Mouse (Mus musculus) heart, embryonic 13.5 days (tissue): ENCODE results near the gene Nexn. TPM values are rescaled to one million over a fixed set of nuclear protein-coding genes. Genes with fewer than 3 reads are reported as not detected.
"Not testable (repeated sequence)": the region's sequence is repeated elsewhere in the genome, so short reads cannot be mapped to it uniquely, and the experiment has no call there.

Experiments
- ATAC-seq: fragments of 200-750 bp; cut with Nextera tagmentation; 2 replicates; pipeline ENCODE4 v1.8.0; 2017; ENCODE audit warnings: moderate TSS enrichment; ENCODE audit not compliant: insufficient number of reproducible peaks, low FRiP score, low TSS enrichment; ENCODE audit errors: extremely low read depth
- H3K27ac ChIP-seq: fragments of 300-500 bp; sonication (generic); replicated peaks from 2 replicates; pipeline ENCODE4 v1.5.1; 2015; ENCODE audit warnings: moderate library complexity, mild to moderate bottlenecking, inconsistent platforms
- H3K27me3 ChIP-seq: fragments of 300-500 bp; sonication (generic); replicated peaks from 2 replicates; pipeline ENCODE4 v1.6.1; 2015; ENCODE audit warnings: mild to moderate bottlenecking, inconsistent platforms
- H3K36me3 ChIP-seq: fragments of 300-500 bp; sonication (generic); 2 replicates; pipeline ENCODE4 v1.6.1; 2015; ENCODE audit warnings: mild to moderate bottlenecking, inconsistent platforms
- H3K4me1 ChIP-seq: fragments of 300-500 bp; sonication (generic); 2 replicates; pipeline ENCODE4 v1.6.1; 2015; ENCODE audit warnings: inconsistent platforms
- H3K4me2 ChIP-seq: fragments of 300-500 bp; sonication (generic); 2 replicates; pipeline ENCODE4 v1.6.1; 2015; ENCODE audit warnings: inconsistent platforms, mild to moderate bottlenecking, moderate library complexity
- H3K4me3 ChIP-seq: fragments of 300-500 bp; sonication (generic); 2 replicates; pipeline ENCODE4 v1.5.1; 2015; ENCODE audit warnings: moderate library complexity, mild to moderate bottlenecking, inconsistent platforms
- H3K9ac ChIP-seq: fragments of 300-500 bp; sonication (generic); 2 replicates; pipeline ENCODE4 v1.6.1; 2015; ENCODE audit warnings: inconsistent platforms, mild to moderate bottlenecking, moderate library complexity
- H3K9me3 ChIP-seq: fragments of 300-500 bp; sonication (generic); 2 replicates; pipeline ENCODE4 v1.6.1; 2016; ENCODE audit warnings: inconsistent platforms
- WGBS: fragments of 180-500 bp; shearing (Covaris S2); methylation state at CpG from one replicate; pipeline ENCODE4 v1.1.7; 2015; ENCODE audit warnings: mixed read lengths; 5-methylcytosine and 5-hydroxymethylcytosine counted together
- polyA plus RNA-seq: library from polyadenylated mRNA; unstranded; fragments of >200 nt; fragmentation: Nextera tagmentation; extraction: Ambion mirVana; gene quantifications from 2 replicates; pipeline ENCODE4 v1.2.1, GENCODE M21; 2015

The Nexn gene
- polyA plus RNA-seq, 1 experiment from 2014 or later, result 192 TPM

DNA sequence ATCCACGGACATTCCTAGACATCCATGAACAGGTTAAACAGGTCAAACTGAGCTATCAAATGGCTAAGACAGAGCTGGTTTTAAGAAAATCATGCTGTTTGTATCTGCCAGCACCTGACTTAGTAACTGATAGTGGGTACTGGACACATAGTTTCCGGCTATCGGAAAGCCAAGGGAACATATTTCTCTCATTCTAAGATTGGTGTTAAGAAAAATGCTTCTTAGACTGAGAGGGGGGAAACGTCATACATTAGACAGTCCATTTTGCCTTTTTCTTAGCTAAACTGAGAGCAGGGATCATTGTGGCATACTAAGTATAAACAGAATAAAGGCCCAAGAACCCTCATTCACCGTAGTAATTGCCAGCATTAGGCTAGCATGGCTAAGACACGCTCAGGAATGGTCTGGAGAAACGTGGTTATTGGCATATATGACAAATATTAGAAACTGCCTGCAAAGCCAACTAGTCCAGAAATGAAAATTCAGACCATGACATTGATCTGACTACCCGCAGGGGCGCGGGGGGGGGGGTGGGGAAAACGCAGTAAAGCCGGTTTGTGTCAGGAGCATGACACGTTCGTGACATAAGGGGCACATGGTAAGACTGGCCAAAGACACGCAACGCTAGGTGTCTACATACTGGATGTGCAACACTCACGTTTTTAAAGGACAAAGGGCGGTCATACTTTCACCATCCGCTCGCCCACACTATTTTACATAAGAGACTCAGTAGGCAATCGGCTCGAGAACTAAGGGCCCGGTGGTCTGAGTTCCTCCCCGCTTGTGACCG is 56.8 kb downstream of the Nexn start:
- no peaks in the 10 kb centered on the region for H3K27me3 ChIP-seq
- H3K36me3 ChIP-seq, result peaks cover 15% of the 10 kb centered on the region
- peaks cover 31% of the 10 kb centered on the region for H3K4me1 ChIP-seq
- H3K27ac ChIP-seq, result peak overlapping the region; percentile 100
- peak overlapping the region; percentile 94 for H3K4me3 ChIP-seq
- peak; percentile 3; the same call in 1 of the 2 replicates for ATAC-seq
- H3K4me2 ChIP-seq, result peak overlapping the region; percentile 93
- H3K9me3 ChIP-seq, result no peaks in the 10 kb centered on the region
- peak overlapping the region; percentile 100 for H3K9ac ChIP-seq
- 4% methylated on average over 25 of the region's 25 CpGs for WGBS

GRCm38 (mm10) chr3:152208096-152208885 is 57.9 kb downstream of the Nexn start:
- H3K27me3 ChIP-seq, result no peaks in the 10 kb centered on the region
- 84% methylated on average over 7 of the region's 7 CpGs for WGBS
- H3K36me3 ChIP-seq, result peaks cover 15% of the 10 kb centered on the region
- H3K4me3 ChIP-seq, result peak overlapping the region; percentile 94
- peaks cover 34% of the 10 kb centered on the region for H3K4me1 ChIP-seq
- no peaks in the 10 kb centered on the region for H3K9me3 ChIP-seq
- peak overlapping the region; percentile 93 for H3K4me2 ChIP-seq
- ATAC-seq, result no peak
- no peak overlapping the region for H3K27ac ChIP-seq
- peak overlapping the region; percentile 56 for H3K9ac ChIP-seq

DNA sequence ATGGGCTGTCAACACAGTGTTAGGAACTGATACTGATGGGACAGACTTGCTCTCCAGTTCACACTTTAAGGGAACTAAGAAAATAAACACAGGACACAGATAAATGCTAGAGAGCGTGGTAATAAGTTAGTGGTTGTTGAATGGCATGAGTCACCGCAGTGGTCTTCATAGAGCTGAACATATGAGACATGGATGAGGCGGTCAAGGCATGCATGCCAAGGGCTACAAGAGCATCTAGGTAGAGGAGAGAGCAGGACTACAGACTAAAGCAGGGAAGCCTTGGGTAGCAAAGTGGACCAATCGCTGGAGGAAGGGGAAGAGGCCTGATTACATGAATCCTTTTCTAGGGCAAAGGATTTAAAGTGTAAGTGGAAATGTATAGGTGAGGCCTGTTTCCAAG is 59.0 kb downstream of the Nexn start:
- Histone ChIP-seq H3K9ac (no peak overlapping the region), H3K27me3 (no peaks in the 10 kb centered on the region), H3K27ac (no peak overlapping the region), H3K9me3 (no peaks in the 10 kb centered on the region), H3K4me2 (no peak overlapping the region), H3K4me1 (peaks cover 23% of the 10 kb centered on the region), H3K36me3 (peaks cover 8% of the 10 kb centered on the region; the same call in 1 of the 2 replicates), H3K4me3 (no peak overlapping the region)
- 88% methylated on average over 4 of the region's 4 CpGs for WGBS
- no peak for ATAC-seq

GRCm38 (mm10) chr3:152204577-152204976 is 61.6 kb downstream of the Nexn start:
- ATAC-seq, result no peak
- no peak overlapping the region for H3K9ac ChIP-seq
- 66% methylated on average over 3 of the region's 3 CpGs for WGBS

DNA sequence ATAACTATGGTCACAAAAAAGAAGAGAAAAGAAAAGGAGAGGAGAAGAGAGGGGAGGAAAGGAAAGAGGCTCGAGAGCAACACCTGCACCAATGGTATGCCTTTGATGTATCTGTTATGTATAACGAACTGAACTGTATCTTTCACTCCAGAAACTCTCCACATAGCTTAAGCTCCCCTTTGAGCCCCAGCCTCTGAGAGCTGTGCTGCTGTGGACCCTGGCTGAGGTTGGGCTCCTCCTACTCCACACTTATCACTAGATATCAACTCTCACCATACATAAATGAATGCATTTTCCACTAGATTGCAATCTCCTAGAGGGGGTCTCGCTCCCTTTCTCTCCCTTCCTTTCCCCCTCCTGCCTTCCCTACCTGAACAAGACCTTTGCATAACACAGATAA is 62.2 kb downstream of the Nexn start:
- Histone ChIP-seq H3K9me3 (no peaks in the 10 kb centered on the region), H3K36me3 (peaks cover 8% of the 10 kb centered on the region; the same call in 1 of the 2 replicates), H3K27me3 (no peaks in the 10 kb centered on the region), H3K4me2 (no peak overlapping the region), H3K4me3 (no peak overlapping the region), H3K27ac (no peak overlapping the region), H3K9ac (no peak overlapping the region), H3K4me1 (peaks cover 15% of the 10 kb centered on the region)
- WGBS, result 58% methylated on average over 3 of the region's 3 CpGs
- no peak for ATAC-seq

More at GRCm38 (mm10) chr3:152204577-152204976, 61.6 kb downstream of the Nexn start:
- H3K4me3 ChIP-seq, result no peak overlapping the region
- no peak overlapping the region for H3K27ac ChIP-seq
- no peaks in the 10 kb centered on the region for H3K9me3 ChIP-seq
- peaks cover 17% of the 10 kb centered on the region for H3K4me1 ChIP-seq
- H3K27me3 ChIP-seq, result no peaks in the 10 kb centered on the region
- H3K36me3 ChIP-seq, result peaks cover 8% of the 10 kb centered on the region; the same call in 1 of the 2 replicates
- no peak overlapping the region for H3K4me2 ChIP-seq

DNA sequence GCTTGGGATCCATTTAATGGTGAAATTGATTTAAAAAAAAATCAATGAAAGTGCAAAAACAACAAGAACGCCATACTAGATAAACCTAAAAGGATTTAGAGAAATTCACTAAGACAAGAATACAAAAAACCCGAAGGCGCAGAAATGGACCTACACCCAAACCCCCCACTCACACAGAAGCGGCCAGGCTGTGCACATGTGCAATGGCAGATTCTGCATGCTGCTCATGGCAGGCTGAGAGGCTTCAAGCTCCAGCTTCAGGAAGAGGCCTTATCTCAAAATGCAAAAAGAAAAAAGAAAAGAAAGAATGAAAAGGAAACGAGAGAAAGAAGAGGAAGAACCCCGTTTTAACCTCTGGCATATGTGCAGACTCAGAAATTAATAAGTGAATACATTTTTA is 62.7 kb downstream of the Nexn start:
- Histone ChIP-seq H3K27me3 (no peaks in the 10 kb centered on the region), H3K9ac (no peak overlapping the region), H3K4me1 (peaks cover 11% of the 10 kb centered on the region), H3K9me3 (no peaks in the 10 kb centered on the region), H3K27ac (no peak overlapping the region), H3K36me3 (peaks cover 8% of the 10 kb centered on the region; the same call in 1 of the 2 replicates), H3K4me3 (no peak overlapping the region), H3K4me2 (no peak overlapping the region)
- WGBS, result 76% methylated on average over 6 of the region's 6 CpGs
- ATAC-seq, result no peak

- H3K4me3 ChIP-seq, result no peak overlapping the region
- no peak for ATAC-seq
- peaks cover 8% of the 10 kb centered on the region; the same call in 1 of the 2 replicates for H3K36me3 ChIP-seq
- no peak overlapping the region for H3K9ac ChIP-seq
- H3K4me2 ChIP-seq, result no peak overlapping the region
- H3K4me1 ChIP-seq, result peaks cover 6% of the 10 kb centered on the region
- no peaks in the 10 kb centered on the region for H3K9me3 ChIP-seq
- H3K27me3 ChIP-seq, result no peaks in the 10 kb centered on the region
- no peak overlapping the region for H3K27ac ChIP-seq
Measured at GRCm38 (mm10) chr3:152202942-152203341, 63.2 kb downstream of the Nexn start.

GRCm38 (mm10) chr3:152201651-152202050 is 64.5 kb downstream of the Nexn start:
- Histone ChIP-seq H3K4me1 (peaks cover 6% of the 10 kb centered on the region), H3K9ac (no peak overlapping the region), H3K4me3 (no peak overlapping the region), H3K27ac (no peak overlapping the region), H3K36me3 (no peaks in the 10 kb centered on the region), H3K27me3 (no peaks in the 10 kb centered on the region), H3K9me3 (no peaks in the 10 kb centered on the region), H3K4me2 (no peak overlapping the region)
- ATAC-seq, result no peak
- WGBS, result 74% methylated on average over 2 of the region's 2 CpGs

DNA sequence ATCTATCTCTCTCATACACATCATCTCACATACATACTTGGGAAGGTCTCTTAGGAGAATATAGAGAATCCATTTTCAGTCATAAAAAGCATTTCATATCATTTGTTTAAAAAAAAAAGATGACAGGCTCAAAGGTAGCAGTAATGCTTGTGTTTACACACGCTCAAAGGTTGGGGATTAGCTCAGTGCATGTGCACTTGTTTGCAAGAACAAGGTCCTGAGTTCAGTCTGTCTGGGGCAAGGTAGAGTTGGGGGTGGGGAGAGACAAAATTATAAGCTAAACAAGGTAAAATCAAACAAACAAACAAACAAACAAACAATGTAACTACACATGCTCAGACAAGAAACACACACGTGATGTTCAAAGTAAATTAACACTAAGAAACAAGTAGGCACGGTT is 65.0 kb downstream of the Nexn start:
- no peaks in the 10 kb centered on the region for H3K9me3 ChIP-seq
- H3K27ac ChIP-seq, result no peak overlapping the region
- peaks cover 6% of the 10 kb centered on the region for H3K4me1 ChIP-seq
- H3K27me3 ChIP-seq, result no peaks in the 10 kb centered on the region
- no peak overlapping the region for H3K4me2 ChIP-seq
- WGBS, result 86% methylated on average over 3 of the region's 3 CpGs
- no peaks in the 10 kb centered on the region for H3K36me3 ChIP-seq
- H3K9ac ChIP-seq, result no peak overlapping the region
- H3K4me3 ChIP-seq, result no peak overlapping the region
- no peak for ATAC-seq

- Histone ChIP-seq H3K4me1 (peaks cover 6% of the 10 kb centered on the region), H3K4me3 (0 out of 2 replicates have a peak overlapping the region, but pooled peaks have one; percentile 16), H3K27ac (no peak overlapping the region), H3K9ac (no peak overlapping the region), H3K27me3 (no peaks in the 10 kb centered on the region), H3K36me3 (no peaks in the 10 kb centered on the region), H3K4me2 (peak overlapping the region; percentile 27), H3K9me3 (no peaks in the 10 kb centered on the region)
- WGBS, result 52% methylated on average over 3 of the region's 3 CpGs
- no peak for ATAC-seq
Measured at GRCm38 (mm10) chr3:152199125-152199524, 67.0 kb downstream of the Nexn start.

DNA sequence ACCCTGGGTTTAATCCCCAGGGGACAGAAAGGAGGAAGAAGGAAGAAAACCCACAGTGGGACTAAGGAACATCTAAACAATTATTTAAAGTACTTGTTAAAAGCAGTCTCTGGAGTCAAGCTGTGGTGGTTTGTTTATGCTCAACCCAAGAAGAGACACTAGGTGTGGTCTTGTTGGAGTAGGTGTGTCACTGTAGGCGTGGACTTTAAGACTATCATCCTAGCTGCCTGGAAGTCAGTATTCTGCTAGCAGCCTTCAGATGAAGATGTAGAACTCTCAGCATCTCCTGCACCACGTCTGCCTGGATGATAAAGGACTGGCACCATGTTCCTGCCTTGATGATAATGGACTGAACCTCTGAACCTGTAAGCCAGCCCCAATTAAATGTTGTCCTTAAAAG is 68.9 kb downstream of the Nexn start:
- not testable (repeated sequence) for H3K4me1 ChIP-seq, H3K9me3 ChIP-seq, H3K9ac ChIP-seq, H3K36me3 ChIP-seq, H3K27me3 ChIP-seq
- peak overlapping the region; percentile 39; the same call in 1 of the 2 replicates for H3K27ac ChIP-seq
- peak; percentile 56; the same call in 1 of the 2 replicates for ATAC-seq
- whole genome bisulfite sequencing, result 22% methylated on average over 2 of the region's 2 CpGs
- peak overlapping the region; percentile 25; the same call in 1 of the 2 replicates for H3K4me2 ChIP-seq
- H3K4me3 ChIP-seq, result peak overlapping the region; percentile 18
